Mouse (Mus musculus) spleen, postnatal 0 days (tissue): ENCODE data around the gene Pdgfc. TPM values are rescaled to one million over a fixed set of nuclear protein-coding genes. Genes with fewer than 3 reads are reported as not detected.

Source experiments
- polyA plus RNA-seq: library from polyadenylated mRNA; unstranded; fragments of >200 nt; fragmentation: Nextera tagmentation; extraction: Ambion mirVana; gene quantifications from 2 replicates; pipeline ENCODE4 v1.2.1, GENCODE M21; 2015

Gene Pdgfc
- 1.7 and 2.0 TPM in 2 replicates for polyA plus RNA-seq

GRCm38 (mm10) chr3:81036151-81036553 lies at the start of gene Pdgfc:
Gene Pdgfc (plus strand): TSS chr3:81036416.

Other genes starting within 250 kb of the Pdgfc start
- 0.78 and 1.4 TPM in 2 replicates for gene Gria2, start 233.6 kb upstream of the Pdgfc start, polyA plus RNA-seq
- gene Glrb, start 122.8 kb upstream of the Pdgfc start, polyA plus RNA-seq, result 0.13 and 0.47 TPM in 2 replicates